Mouse (Mus musculus) small intestine, adult 2 months (tissue): Measurements from ENCODE around the gene Iqschfp. TPM values are rescaled to one million over a fixed set of nuclear protein-coding genes. Genes with fewer than 3 reads are reported as not detected.
A peak's percentile ranks its signal among the peaks of the same experiment; 100 is the strongest.

Source experiments
- H3K27ac ChIP-seq: fragments of 200-500 bp; 2 replicates; pipeline ENCODE4 v1.5.1; 2012; ENCODE audit warnings: low read depth, low read length, control low read depth, inconsistent platforms; ENCODE audit not compliant: insufficient read depth
- H3K27me3 ChIP-seq: fragments of 200-500 bp; 2 replicates; pipeline ENCODE4 v1.6.1; 2012; ENCODE audit warnings: mild to moderate bottlenecking, moderate library complexity, low read length, inconsistent platforms; ENCODE audit not compliant: control insufficient read depth, insufficient read depth
- H3K36me3 ChIP-seq: fragments of 200-500 bp; 2 replicates; pipeline ENCODE4 v1.6.1; 2012; ENCODE audit warnings: mild to moderate bottlenecking, low read length, control low read depth, inconsistent platforms; ENCODE audit not compliant: control insufficient read depth, insufficient read depth
- H3K4me1 ChIP-seq: fragments of 200-500 bp; 2 replicates; pipeline ENCODE4 v1.6.1; 2012; ENCODE audit warnings: low read length, inconsistent platforms, mixed read lengths; ENCODE audit not compliant: control insufficient read depth, insufficient read depth, insufficient read length
- H3K4me3 ChIP-seq: fragments of 200-500 bp; 2 replicates; pipeline ENCODE4 v1.5.1; 2012; ENCODE audit warnings: low read depth, mild to moderate bottlenecking, control low read depth, inconsistent platforms, low read length, moderate library complexity
- CTCF ChIP-seq: fragments of 200-500 bp; IDR thresholded peaks from 2 replicates; pipeline ENCODE4 v1.5.1; 2012; ENCODE audit warnings: low read depth, mild to moderate bottlenecking, control low read depth, inconsistent platforms, low read length, moderate library complexity, mixed read lengths; ENCODE audit not compliant: insufficient replicate concordance, insufficient read length; ENCODE audit errors: extremely low read depth
- POLR2A ChIP-seq: fragments of 200-500 bp; IDR thresholded peaks from 2 replicates; pipeline ENCODE4 v1.6.1; 2012; ENCODE audit warnings: low read depth, mild to moderate bottlenecking, control low read depth, inconsistent platforms, low read length, moderate library complexity
- WGBS: fragments of 180-500 bp; shearing (Covaris S2); methylation state at CpG from one replicate; pipeline ENCODE4 v1.1.7; 2018; 5-methylcytosine and 5-hydroxymethylcytosine counted together
- polyA plus RNA-seq: library from polyadenylated mRNA; depleted of rRNA; stranded (reverse); fragments of >200 nt; gene quantifications from 2 replicates; pipeline ENCODE4 v1.2.3, GENCODE M21; 2012

Iqschfp gene
- polyA plus RNA-seq, 1 experiment = not detected

DNA sequence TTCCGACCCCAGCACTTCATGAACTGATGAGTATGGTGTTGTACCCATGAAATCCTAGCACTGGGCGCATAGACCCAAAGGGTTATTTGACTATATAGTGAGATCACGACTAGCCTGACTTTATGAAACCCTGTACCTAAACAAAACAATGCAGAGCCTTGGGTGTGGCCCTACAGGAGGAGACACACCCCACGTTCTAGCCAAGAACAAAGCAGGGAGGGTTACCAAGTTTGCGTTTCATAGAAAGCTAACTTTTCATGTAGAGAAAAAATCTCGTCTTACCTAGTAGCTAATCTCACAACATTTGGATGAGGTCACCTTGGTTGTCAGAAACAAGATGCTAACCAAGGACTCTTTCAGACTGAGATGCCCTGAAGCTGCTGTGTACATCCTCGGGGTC, 584.3 kb downstream of the Iqschfp start:
- 75% methylated on average over 7 of the region's 7 CpGs for WGBS

DNA sequence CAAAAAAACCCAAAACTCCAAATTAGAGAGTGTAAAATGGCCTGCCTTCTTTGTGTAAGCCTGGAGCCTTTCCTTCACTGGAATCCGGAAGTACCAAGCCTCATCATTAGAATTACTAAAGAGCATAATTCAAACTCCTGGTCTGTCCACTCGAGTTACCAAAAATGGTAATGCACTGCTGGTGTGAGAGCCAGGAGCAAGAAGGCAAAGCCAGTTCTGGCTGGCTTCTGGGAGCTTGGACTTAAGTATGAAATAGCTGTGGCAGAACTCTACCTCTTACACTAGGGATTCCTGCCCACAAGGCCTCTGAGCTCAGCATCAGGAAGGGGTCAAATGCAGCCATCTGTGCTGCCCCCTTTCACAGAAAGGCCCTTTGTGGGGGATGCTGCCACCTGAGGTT, 585.4 kb downstream of the Iqschfp start:
- Histone ChIP-seq H3K4me1 (no peaks in the 10 kb centered on the region), H3K27ac (peak overlapping the region; percentile 4; the same call in 1 of the 2 replicates), H3K27me3 (no peaks in the 10 kb centered on the region), H3K36me3 (no peaks in the 10 kb centered on the region), H3K4me3 (no peak overlapping the region)
- TF ChIP-seq POLR2A (no peak), CTCF (no peak)
- 53% methylated on average over 2 of the region's 2 CpGs for WGBS

More for the DNA sequence above, 584.3 kb downstream of the Iqschfp start:
- no peak overlapping the region for H3K27ac ChIP-seq
- H3K36me3 ChIP-seq = no peaks in the 10 kb centered on the region
- no peaks in the 10 kb centered on the region for H3K4me1 ChIP-seq
- TF ChIP-seq POLR2A = no peak
- no peak for TF ChIP-seq CTCF
- H3K4me3 ChIP-seq = no peak overlapping the region
- H3K27me3 ChIP-seq = no peaks in the 10 kb centered on the region

DNA sequence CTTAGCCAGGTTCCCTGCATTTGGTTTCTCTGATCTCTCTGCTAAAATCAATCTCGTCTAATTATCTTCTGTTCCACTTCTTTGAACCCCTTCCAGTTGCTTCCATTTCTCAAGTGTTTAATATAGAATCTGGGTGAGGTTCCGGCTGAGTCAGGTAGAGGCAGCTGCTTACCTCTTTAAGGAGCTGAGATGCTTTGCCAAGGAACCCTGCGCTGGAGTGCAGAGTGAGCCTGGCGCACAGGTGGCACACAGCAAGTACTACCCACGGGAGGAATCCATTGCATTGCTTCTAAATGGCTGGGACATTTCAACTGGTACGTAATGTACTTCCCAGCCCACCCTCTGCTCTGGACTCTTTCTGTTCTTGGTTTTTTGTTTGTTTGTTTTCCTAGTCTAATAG, 587.2 kb downstream of the Iqschfp start:
- H3K27ac ChIP-seq = no peak overlapping the region
- no peak overlapping the region for H3K4me3 ChIP-seq
- H3K36me3 ChIP-seq = no peaks in the 10 kb centered on the region
- no peaks in the 10 kb centered on the region for H3K4me1 ChIP-seq
- no peak for TF ChIP-seq CTCF
- no peaks in the 10 kb centered on the region for H3K27me3 ChIP-seq
- WGBS = 77% methylated on average over 6 of the region's 6 CpGs

DNA sequence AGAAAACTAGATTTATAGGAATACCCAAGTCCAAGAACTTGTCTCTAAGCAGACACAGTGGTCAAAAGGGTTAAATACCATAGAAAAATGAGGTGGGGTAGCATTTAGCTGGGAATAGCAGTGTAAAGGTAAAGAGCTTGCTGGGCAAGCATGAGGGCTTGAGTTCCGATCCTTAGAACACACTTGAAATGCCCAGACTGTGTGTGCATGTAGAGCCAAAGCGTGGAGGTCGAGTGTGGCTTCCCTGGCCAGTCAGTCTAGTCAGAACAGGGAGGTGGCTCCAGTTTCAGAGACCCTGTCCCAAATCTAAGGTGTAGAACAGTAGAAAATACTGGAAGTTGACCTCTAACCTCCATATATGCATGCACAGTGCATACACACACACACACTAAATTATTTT, 591.5 kb downstream of the Iqschfp start:
- Histone ChIP-seq H3K4me3 (no peak overlapping the region), H3K27me3 (no peaks in the 10 kb centered on the region), H3K4me1 (no peaks in the 10 kb centered on the region), H3K27ac (no peak overlapping the region), H3K36me3 (no peaks in the 10 kb centered on the region)
- TF ChIP-seq POLR2A (no peak), CTCF (no peak)
- WGBS = 89% methylated on average over 3 of the region's 3 CpGs

DNA sequence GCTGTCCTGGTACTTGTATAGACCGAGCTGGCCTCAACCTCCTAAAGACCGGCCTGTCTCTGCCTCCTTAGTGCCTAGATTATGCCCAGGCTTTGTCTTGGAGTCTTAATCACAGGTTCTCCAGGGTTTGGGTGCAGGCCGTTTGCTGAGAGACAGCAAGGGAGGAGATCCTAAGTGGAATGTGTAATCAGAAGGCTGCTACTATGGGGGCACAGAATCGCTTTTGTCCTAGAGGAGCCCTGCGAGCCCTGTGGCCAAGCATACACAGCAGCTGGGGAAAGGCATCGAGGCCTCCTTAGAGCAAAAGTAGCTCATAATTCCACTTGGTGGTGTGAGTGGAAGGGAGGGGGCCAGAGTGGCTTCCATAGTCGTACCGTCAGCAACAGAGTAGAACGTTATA, 592.0 kb downstream of the Iqschfp start:
- WGBS = 88% methylated on average over 9 of the region's 9 CpGs
- Histone ChIP-seq H3K4me1 (no peaks in the 10 kb centered on the region), H3K36me3 (no peaks in the 10 kb centered on the region), H3K4me3 (no peak overlapping the region), H3K27me3 (no peaks in the 10 kb centered on the region), H3K27ac (no peak overlapping the region)
- TF ChIP-seq CTCF = no peak
- TF ChIP-seq POLR2A = no peak

DNA sequence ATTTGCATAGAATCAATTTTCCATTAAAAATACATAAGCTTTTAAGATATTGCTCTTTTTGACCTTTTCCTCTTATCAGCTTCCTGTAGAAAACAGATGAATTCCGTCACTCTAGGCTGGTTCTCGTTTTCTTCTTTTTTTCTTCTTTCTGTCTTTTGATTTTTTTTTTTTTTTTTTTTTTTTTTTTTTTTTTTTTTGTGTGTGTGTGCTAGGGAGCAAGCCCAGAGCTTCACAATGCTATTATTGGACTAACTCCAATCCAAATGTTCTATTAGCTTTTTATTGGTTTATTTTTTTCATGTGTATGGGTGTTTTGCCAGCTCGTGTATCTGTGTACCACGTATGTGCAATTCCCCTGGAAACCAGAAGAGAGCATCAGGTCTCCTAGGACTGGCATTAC, 592.5 kb downstream of the Iqschfp start:
- WGBS = 74% methylated on average over 4 of the region's 4 CpGs
- H3K36me3 ChIP-seq = no peaks in the 10 kb centered on the region

DNA sequence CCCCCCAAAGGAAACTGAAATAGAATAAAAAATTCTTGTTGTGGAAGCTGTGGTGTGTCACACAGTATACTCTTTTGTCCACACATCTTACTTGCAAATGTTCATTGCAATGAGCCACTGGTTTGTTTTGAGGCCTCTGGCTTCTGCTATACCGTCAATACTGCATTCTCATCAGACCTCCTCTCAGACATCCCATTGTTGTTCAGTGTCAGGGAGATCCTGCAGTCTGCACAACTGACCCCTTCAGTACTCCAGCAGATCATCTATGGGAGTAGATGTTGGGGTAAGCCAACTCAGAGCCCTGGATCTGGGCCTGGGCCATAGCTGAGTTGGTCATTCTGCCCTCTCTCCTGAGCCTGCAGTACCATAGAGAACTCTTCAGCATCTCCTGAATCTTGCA, 595.6 kb downstream of the Iqschfp start:
- Histone ChIP-seq H3K27me3 (no peaks in the 10 kb centered on the region), H3K36me3 (no peaks in the 10 kb centered on the region), H3K27ac (no peak overlapping the region), H3K4me3 (no peak overlapping the region), H3K4me1 (no peaks in the 10 kb centered on the region)
- TF ChIP-seq CTCF = no peak
- TF ChIP-seq POLR2A = no peak
- WGBS = 79% methylated on average over 1 of the region's 1 CpGs

More for the DNA sequence above, 592.5 kb downstream of the Iqschfp start:
- Histone ChIP-seq H3K4me1 (no peaks in the 10 kb centered on the region), H3K27me3 (no peaks in the 10 kb centered on the region), H3K27ac (no peak overlapping the region), H3K4me3 (no peak overlapping the region)
- no peak for TF ChIP-seq POLR2A
- no peak for TF ChIP-seq CTCF

DNA sequence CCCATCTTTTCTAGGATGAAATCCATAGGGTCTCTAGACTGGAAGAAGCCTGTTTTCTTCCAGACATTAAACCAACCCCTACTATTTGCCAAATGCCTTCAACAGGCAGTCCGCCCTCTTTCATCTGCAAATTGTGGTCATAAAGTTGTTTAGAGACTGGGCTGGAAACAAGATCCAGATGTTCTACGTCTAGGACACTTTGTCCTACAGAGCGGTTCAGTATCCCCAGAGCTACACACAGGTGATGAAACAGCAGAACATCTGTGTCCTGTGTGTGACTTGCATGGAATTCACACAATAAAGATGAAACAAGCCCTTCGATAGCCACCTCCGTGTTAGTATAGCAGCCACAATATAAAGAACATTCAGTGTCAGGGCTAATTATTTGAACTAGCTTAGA, 596.3 kb downstream of the Iqschfp start:
- Histone ChIP-seq H3K4me1 (0 out of 2 replicates have a peak, but pooled peaks cover 2% of the 10 kb centered on the region), H3K27me3 (peaks cover 4% of the 10 kb centered on the region; the same call in 1 of the 2 replicates), H3K4me3 (no peak overlapping the region), H3K36me3 (no peaks in the 10 kb centered on the region), H3K27ac (no peak overlapping the region)
- WGBS = 48% methylated on average over 5 of the region's 5 CpGs
- TF ChIP-seq POLR2A (no peak), CTCF (no peak)
